Mouse (Mus musculus) cerebellum, adult 2 months (tissue): ENCODE measurements around the gene Dars2. TPM values are rescaled to one million over a fixed set of nuclear protein-coding genes. Genes with fewer than 3 reads are reported as not detected.

Experiments
- DNase-seq, 2 experiments: peaks; one replicate each; pipeline ENCODE4 v3.0.0; 2021
- H3K27ac ChIP-seq: fragments of 200-500 bp; 2 replicates; pipeline ENCODE4 v1.5.1; 2012; ENCODE audit warnings: low read length, control low read depth, inconsistent platforms; ENCODE audit not compliant: insufficient read depth
- H3K27me3 ChIP-seq: fragments of 200-500 bp; 2 replicates; pipeline ENCODE4 v1.6.1; 2012; ENCODE audit warnings: inconsistent platforms, mild to moderate bottlenecking, low read length, moderate library complexity; ENCODE audit not compliant: control insufficient read depth, insufficient read depth
- H3K4me1 ChIP-seq: fragments of 200-500 bp; 2 replicates; pipeline ENCODE4 v1.6.1; 2011; ENCODE audit warnings: low read length; ENCODE audit not compliant: control insufficient read depth, insufficient read depth
- H3K4me3 ChIP-seq: fragments of 200-500 bp; replicated peaks from 2 replicates; pipeline ENCODE3; 2011; ENCODE audit warnings: mild to moderate bottlenecking, low read depth, low read length, control low read depth; ENCODE audit not compliant: insufficient read depth
- CTCF ChIP-seq: fragments of 200-500 bp; IDR thresholded peaks from 2 replicates; pipeline ENCODE4 v1.5.1; 2011; ENCODE audit warnings: low read depth, mild to moderate bottlenecking, control low read depth, low read length, moderate library complexity, borderline replicate concordance; ENCODE audit not compliant: insufficient read depth
- POLR2A ChIP-seq: fragments of 200-500 bp; IDR thresholded peaks from 2 replicates; pipeline ENCODE4 v1.6.1; 2011; ENCODE audit warnings: low read length, control low read depth, borderline replicate concordance; ENCODE audit not compliant: insufficient read depth
- WGBS: fragments of 180-500 bp; shearing (Covaris S2); methylation state at CpG from one replicate; pipeline ENCODE4 v1.1.7; 2018; 5-methylcytosine and 5-hydroxymethylcytosine counted together
- polyA plus RNA-seq: library from polyadenylated mRNA; depleted of rRNA; stranded (reverse); fragments of >200 nt; gene quantifications from 2 replicates; pipeline ENCODE4 v1.2.3, GENCODE M21; 2012

Dars2 gene
- polyA plus RNA-seq, 1 experiment: 21.2 TPM

DNA sequence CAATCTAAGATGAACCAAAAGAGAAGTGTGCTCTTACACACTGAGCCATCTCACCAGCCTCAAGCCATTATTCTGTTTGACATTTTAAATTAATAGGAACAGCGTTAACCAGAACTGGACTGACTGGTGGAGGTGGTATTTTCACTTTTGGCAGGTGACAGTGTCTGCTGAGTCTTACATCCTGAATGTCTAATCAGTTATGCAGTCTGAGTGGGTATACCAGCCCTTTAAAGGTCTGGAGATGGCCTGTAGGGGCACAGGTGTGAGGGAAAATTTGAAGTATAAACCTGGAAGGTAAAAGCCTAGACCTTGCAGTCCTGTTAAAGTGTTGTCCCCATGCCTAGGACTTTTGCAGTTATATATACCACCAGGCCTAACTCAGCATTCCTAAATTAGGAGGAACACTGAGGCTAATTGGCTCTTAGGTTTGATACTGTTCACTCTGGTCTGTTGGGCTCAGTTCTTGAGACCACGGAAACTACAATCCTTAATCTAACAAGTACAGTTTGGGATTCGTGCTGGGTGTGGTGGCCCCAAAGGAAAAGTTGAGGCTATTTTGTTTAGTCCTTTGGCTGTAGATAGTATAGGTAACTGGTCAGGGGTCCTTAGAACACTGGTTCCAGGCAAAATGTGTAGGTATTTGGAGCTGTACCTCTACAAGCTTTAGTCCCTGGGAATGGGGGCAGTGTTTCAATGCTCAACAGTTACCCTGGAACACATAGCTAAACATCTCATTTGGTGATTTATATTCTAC is 31.3 kb downstream of the Dars2 start:
- TF ChIP-seq CTCF (no peak), POLR2A (no peak)
- no peaks in the 10 kb centered on the region; the same call in 1 of the 2 replicates for H3K27me3 ChIP-seq
- 19% methylated on average over 3 of the region's 3 CpGs for WGBS
- no peak overlapping the region for H3K4me3 ChIP-seq
- DNase-seq: no peak
- H3K4me1 ChIP-seq: peaks cover 4% of the 10 kb centered on the region; the same call in 1 of the 2 replicates
- H3K27ac ChIP-seq: no peak overlapping the region

DNA sequence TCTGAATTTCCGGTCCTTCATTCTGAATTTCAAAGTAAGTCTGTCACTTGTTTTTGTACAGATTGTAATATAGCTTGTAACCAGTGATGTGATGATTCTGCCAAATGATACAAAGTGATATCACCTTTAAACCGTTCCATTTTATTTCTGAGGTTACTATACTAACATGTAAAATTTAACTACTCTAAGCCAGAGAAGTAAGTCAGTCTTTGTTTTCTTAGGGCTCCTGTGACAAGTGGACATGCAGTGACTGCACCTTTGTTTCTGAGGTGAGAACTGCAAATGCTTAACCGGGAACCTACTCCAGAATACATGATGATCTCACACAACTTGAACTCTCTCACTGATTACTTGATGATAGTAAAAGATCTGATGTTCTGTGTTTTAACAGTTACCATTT is 32.5 kb downstream of the Dars2 start:
- TF ChIP-seq POLR2A (no peak), CTCF (no peak)
- Histone ChIP-seq H3K4me3 (no peak overlapping the region), H3K4me1 (peaks cover 4% of the 10 kb centered on the region; the same call in 1 of the 2 replicates), H3K27me3 (no peaks in the 10 kb centered on the region; the same call in 1 of the 2 replicates), H3K27ac (no peak overlapping the region)
- no peak for DNase-seq
- WGBS: 42% methylated on average over 3 of the region's 3 CpGs

DNA sequence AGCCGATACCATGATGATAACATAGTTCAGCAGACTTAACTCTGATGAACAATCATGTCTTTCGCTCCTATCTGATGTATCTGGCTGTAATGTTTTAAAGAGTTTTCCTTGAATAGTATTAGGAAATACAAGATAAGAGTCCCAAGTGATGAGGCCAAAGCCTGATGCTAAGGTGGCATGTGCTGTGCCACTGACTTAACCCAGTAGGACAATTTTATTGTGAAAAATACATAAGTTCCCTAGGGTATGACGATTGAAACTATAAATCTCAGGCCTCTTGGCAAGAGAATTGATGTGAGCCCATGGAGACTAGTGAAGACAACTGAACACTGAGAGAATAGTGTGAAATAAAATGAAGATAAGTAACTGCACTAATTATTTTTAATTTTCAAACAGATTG is 32.9 kb downstream of the Dars2 start:
- no peak overlapping the region for H3K27ac ChIP-seq
- 28% methylated on average over 3 of the region's 3 CpGs for WGBS
- TF ChIP-seq POLR2A (no peak), CTCF (no peak)
- H3K4me3 ChIP-seq: no peak overlapping the region
- H3K27me3 ChIP-seq: no peaks in the 10 kb centered on the region; the same call in 1 of the 2 replicates
- no peak for DNase-seq
- peaks cover 4% of the 10 kb centered on the region; the same call in 1 of the 2 replicates for H3K4me1 ChIP-seq

DNA sequence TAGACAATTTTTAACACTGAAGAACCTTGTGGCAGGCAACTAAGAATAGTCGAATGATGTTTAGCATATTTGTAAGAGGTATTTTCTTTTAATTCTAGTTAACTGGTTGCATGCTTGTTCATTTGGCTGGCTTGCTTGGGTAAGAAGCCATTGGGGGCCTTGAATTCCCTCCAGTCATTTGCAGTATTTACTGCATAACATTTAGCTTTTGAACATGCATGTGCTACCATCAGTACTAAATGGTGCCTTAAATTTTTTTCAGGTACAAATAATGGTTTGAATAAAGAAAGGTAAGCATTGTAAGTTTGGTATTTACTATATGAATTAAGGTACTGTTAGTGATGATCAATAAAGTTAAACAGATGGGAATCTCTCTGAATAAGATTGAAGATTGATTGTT is 33.4 kb downstream of the Dars2 start:
- TF ChIP-seq CTCF (no peak), POLR2A (no peak)
- Histone ChIP-seq H3K4me1 (peaks cover 4% of the 10 kb centered on the region; the same call in 1 of the 2 replicates), H3K27ac (no peak overlapping the region), H3K4me3 (peak overlapping the region; percentile 23), H3K27me3 (no peaks in the 10 kb centered on the region; the same call in 1 of the 2 replicates)
- DNase-seq: no peak
- 2% methylated on average over 1 of the region's 1 CpGs for WGBS

DNA sequence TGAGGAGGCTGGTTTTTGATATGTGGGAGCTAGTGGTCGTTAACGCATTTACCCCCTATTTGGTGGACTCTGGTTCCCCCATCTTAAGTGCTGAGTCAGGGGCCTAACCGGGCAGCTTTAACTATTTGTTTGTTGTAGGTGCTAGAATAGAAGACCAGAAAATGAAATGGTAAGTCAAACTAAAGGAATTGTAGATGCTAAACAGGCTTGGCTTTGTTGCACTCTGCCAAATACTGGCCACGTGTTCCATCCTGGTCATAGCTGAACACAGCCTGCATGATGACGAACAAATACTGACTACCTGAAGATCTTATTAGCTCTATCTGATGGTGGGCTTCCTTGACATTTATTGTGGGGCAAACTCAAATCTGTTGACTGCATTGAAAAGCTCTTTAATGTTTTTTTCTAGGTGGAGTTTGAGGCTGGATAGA is 34.0 kb downstream of the Dars2 start:
- H3K27me3 ChIP-seq: no peaks in the 10 kb centered on the region
- DNase-seq: peak; percentile 18 to 25

DNA sequence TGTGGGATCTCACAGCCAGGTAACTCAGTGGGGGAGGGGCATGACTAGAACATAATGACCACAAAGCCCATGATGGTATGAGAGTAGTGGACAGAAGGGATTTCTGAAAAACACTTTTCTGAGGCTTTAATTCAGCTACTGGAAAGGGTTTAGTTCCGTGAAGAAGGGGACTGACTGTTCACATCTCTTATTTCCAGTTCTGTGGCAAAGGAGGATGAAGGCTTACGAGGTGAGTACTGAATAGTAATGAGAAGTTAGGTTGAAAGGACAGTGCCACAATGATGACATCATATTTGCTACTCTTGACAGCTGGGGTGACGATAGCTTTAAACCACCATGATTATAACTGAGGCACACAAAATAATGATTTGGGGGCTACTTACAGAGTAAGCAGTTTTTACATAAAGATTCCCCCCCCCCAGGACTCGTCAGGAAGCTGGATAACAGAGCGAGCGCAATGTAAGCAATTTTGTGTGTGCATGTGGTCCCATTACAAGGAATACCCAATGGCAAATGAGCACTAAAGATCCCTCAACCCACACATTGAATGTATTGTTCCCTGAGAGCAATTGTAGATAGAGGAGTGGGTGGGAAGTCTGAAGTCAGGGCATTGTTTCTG is 34.6 kb downstream of the Dars2 start:
- Histone ChIP-seq H3K4me1 (peaks cover 4% of the 10 kb centered on the region; the same call in 1 of the 2 replicates), H3K27me3 (no peaks in the 10 kb centered on the region), H3K27ac (no peak overlapping the region), H3K4me3 (peak overlapping the region; percentile 80)
- DNase-seq: peak in 1 of 2 experiments; percentile 36
- WGBS: 2% methylated on average over 6 of the region's 6 CpGs
- TF ChIP-seq POLR2A (no peak), CTCF (no peak)

More for the DNA sequence above, 34.0 kb downstream of the Dars2 start:
- 2% methylated on average over 5 of the region's 5 CpGs for WGBS
- Histone ChIP-seq H3K27ac (no peak overlapping the region), H3K4me3 (peak overlapping the region; percentile 80), H3K4me1 (peaks cover 4% of the 10 kb centered on the region; the same call in 1 of the 2 replicates)
- TF ChIP-seq POLR2A (no peak), CTCF (no peak)

DNA sequence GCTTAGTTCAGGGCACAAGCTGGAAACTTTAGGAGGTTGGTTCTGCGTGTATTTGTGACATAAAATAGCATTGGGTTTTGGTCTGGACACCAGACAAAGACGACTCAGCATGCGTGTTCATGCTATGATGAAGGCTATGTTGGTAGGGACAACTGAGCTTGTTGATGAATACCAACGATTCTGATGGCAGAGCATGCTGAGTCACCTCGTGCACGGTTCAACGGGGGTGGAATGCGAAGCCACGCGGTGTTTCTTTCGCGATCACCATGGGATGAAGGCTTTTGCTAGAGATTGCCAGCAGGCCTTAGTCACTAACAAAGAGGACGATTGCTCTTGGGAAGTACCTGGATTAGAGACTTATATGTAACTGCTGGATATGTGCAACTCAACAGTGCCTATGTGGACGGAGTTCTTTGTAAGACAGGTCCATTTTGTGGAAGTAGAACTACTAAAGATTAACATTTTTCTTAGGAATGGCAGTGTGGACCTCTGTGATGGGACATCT is 35.1 kb downstream of the Dars2 start:
- under 1% methylated on average over 14 of the region's 14 CpGs for WGBS
- Histone ChIP-seq H3K4me1 (peaks cover 4% of the 10 kb centered on the region; the same call in 1 of the 2 replicates), H3K27ac (peak overlapping the region; percentile 73), H3K27me3 (no peaks in the 10 kb centered on the region), H3K4me3 (peak overlapping the region; percentile 80)
- DNase-seq: no peak
- TF ChIP-seq CTCF: no peak
- TF ChIP-seq POLR2A: no peak
